Mouse (Mus musculus) embryonic fibroblast, embryonic 13.5 days (primary cell): ENCODE data around the gene Gm9112. TPM values are rescaled to one million over a fixed set of nuclear protein-coding genes. Genes with fewer than 3 reads are reported as not detected.
"Not testable (repeated sequence)": the region's sequence is repeated elsewhere in the genome, so short reads cannot be mapped to it uniquely, and the experiment has no call there.

ENCODE experiments used
- H3K27ac ChIP-seq: 2 replicates; pipeline ENCODE4 v1.5.1; 2012; ENCODE audit warnings: low read length, control low read depth, inconsistent platforms; ENCODE audit not compliant: insufficient read depth
- H3K4me1 ChIP-seq: 2 replicates; pipeline ENCODE4 v1.6.1; 2011; ENCODE audit warnings: low read length; ENCODE audit not compliant: control insufficient read depth, insufficient read depth
- H3K4me3 ChIP-seq: 2 replicates; pipeline ENCODE4 v1.5.1; 2011; ENCODE audit warnings: mild to moderate bottlenecking, control low read depth, low read length; ENCODE audit not compliant: insufficient read depth
- CTCF ChIP-seq: IDR thresholded peaks from 2 replicates; pipeline ENCODE4 v1.5.1; 2011; ENCODE audit warnings: mild to moderate bottlenecking, control low read depth, low read length, moderate library complexity, borderline replicate concordance; ENCODE audit not compliant: insufficient read depth
- POLR2A ChIP-seq: IDR thresholded peaks from 2 replicates; pipeline ENCODE4 v1.6.1; 2011; ENCODE audit warnings: low read depth, mild to moderate bottlenecking, control low read depth, low read length, moderate library complexity
- polyA plus RNA-seq: library from polyadenylated mRNA; stranded (reverse); fragments of >200 nt; gene quantifications from 2 replicates; pipeline ENCODE4 v1.2.4, GENCODE M21; 2011; ENCODE audit warnings: low read depth; ENCODE audit not compliant: missing spikeins, insufficient read length

Gm9112 gene
- not detected in 2 replicates for polyA plus RNA-seq

GRCm38 (mm10) chrX:102707535-102707934, at the start of gene Gm9112, which contains the start of gene Dmrtc1b:
TSS of gene Gm9112 (minus strand) at chrX:102707635.
TSS of gene Dmrtc1b (plus strand) at chrX:102707865.
- not testable (repeated sequence) for H3K4me1 ChIP-seq, H3K27ac ChIP-seq, H3K4me3 ChIP-seq

- not testable (repeated sequence) for H3K27ac ChIP-seq, H3K4me1 ChIP-seq, H3K4me3 ChIP-seq
Measured at GRCm38 (mm10) chrX:102724226-102724625, 16.8 kb upstream of the Gm9112 start.

GRCm38 (mm10) chrX:102700636-102701035, 6.8 kb downstream of the Gm9112 start:
- H3K27ac ChIP-seq, H3K4me3 ChIP-seq, H3K4me1 ChIP-seq: not testable (repeated sequence)

- not testable (repeated sequence) for H3K4me1 ChIP-seq, H3K27ac ChIP-seq, H3K4me3 ChIP-seq
Measured at GRCm38 (mm10) chrX:102689252-102689651, 18.2 kb downstream of the Gm9112 start.

GRCm38 (mm10) chrX:102686872-102687271, 20.6 kb downstream of the Gm9112 start, which contains the start of gene Gm3880:
TSS of gene Gm3880 (minus strand) at chrX:102686972.
- H3K27ac ChIP-seq, H3K4me1 ChIP-seq, H3K4me3 ChIP-seq: not testable (repeated sequence)

- not testable (repeated sequence) for H3K4me1 ChIP-seq, H3K27ac ChIP-seq, H3K4me3 ChIP-seq
Measured at GRCm38 (mm10) chrX:102684706-102685105, 22.7 kb downstream of the Gm9112 start.

- TF ChIP-seq POLR2A (no peak), CTCF (no peak)
- no peak overlapping the region for H3K27ac ChIP-seq
- H3K4me1 ChIP-seq = no peaks in the 10 kb centered on the region
- no peak overlapping the region for H3K4me3 ChIP-seq
Measured at GRCm38 (mm10) chrX:102666641-102667040, 40.8 kb downstream of the Gm9112 start.

GRCm38 (mm10) chrX:102660712-102661111, 46.7 kb downstream of the Gm9112 start:
- no peak overlapping the region for H3K27ac ChIP-seq

More at GRCm38 (mm10) chrX:102660712-102661111, 46.7 kb downstream of the Gm9112 start:
- no peak overlapping the region for H3K4me3 ChIP-seq
- no peaks in the 10 kb centered on the region for H3K4me1 ChIP-seq
- no peak for TF ChIP-seq POLR2A
- TF ChIP-seq CTCF = no peak

Other genes with a start within 250 kb of the Gm9112 start
- gene Hdac8, start 202.3 kb downstream of the Gm9112 start, polyA plus RNA-seq = 17.7 and 17.9 TPM in 2 replicates
- gene Phka1, start 63.4 kb downstream of the Gm9112 start, polyA plus RNA-seq = 10.4 and 11.5 TPM in 2 replicates
- gene Gm3880, start 20.7 kb downstream of the Gm9112 start, polyA plus RNA-seq = not detected in 2 replicates
- not detected in 2 replicates for gene Dmrtc1b, start 230 bp upstream of the Gm9112 start, polyA plus RNA-seq
- gene Dmrtc1c1, start 95.3 kb upstream of the Gm9112 start, polyA plus RNA-seq = not detected in 2 replicates
- gene Dmrtc1c2, start 147.0 kb upstream of the Gm9112 start, polyA plus RNA-seq = not detected in 2 replicates
- gene 1700031F05Rik, start 160.3 kb upstream of the Gm9112 start, polyA plus RNA-seq = not detected in 2 replicates
- gene Dmrtc1a, start 201.1 kb upstream of the Gm9112 start, polyA plus RNA-seq = 0.47 TPM in 1 of 2 replicates, not detected in the other
- not detected in 2 replicates for gene 1700011M02Rik, start 201.3 kb upstream of the Gm9112 start, polyA plus RNA-seq
- gene 1700018G05Rik, start 220.7 kb upstream of the Gm9112 start, polyA plus RNA-seq = not detected in 2 replicates